Mouse (Mus musculus) large intestine, adult 2 months (tissue): ENCODE measurements around the gene Cyp39a1. TPM values are rescaled to one million over a fixed set of nuclear protein-coding genes. Genes with fewer than 3 reads are reported as not detected.

Source experiments
- DNase-seq: peaks from one replicate; pipeline ENCODE4 v3.0.0-alpha.2; 2012; ENCODE audit warnings: low read depth, low spot score
- WGBS: fragments of 180-500 bp; shearing (Covaris S2); methylation state at CpG from one replicate; pipeline ENCODE4 v1.1.7; 2018; 5-methylcytosine and 5-hydroxymethylcytosine counted together
- polyA plus RNA-seq: library from polyadenylated mRNA; depleted of rRNA; stranded (reverse); fragments of >200 nt; gene quantifications from 2 replicates; pipeline ENCODE4 v1.2.3, GENCODE M21; 2012; rRNA removed

Cyp39a1 gene
- polyA plus RNA-seq, 1 experiment: 2.6 TPM

DNA sequence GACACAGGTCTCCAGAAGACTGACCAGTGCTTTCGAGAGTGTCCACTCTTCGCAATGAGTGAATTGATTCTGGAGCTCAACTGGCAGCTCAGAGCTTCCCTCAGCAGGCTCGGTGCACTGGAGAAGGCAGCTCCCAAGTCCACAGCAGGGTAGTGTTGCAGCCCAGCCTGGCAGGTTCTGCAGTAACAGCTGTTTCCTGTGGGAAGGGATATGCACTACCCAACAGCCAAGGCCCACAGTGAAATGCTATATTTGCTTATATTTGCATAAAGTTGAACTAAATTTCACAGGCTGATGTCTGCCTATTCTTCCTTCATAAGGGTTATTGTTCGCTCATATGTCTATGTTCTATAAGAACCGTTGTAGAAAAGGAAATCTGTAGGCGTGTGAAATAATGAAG is 83.9 kb downstream of the Cyp39a1 start:
- no peak for DNase-seq
- 87% methylated on average over 6 of the region's 6 CpGs for WGBS

DNA sequence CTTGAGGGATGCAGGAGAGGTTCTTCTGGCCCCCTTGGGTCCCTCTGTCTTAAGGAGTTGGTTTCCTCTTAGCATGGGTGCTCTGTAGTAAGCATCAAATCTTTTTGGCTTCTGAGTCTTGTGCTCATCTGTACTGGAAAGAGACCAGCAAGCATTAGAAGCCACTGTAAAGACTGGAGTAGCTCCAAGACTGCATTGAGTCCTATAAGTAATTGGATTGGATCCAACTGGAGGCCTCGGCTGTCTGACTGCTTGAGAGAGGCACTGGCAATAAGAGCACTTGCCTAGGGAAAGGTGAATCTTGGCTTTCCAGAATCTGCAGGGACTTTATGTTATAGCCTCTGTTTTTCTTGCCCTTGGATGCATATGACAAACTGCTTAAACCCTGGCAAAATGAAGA is 85.6 kb downstream of the Cyp39a1 start:
- no peak for DNase-seq
- WGBS: 31% methylated on average over 1 of the region's 1 CpGs

- DNase-seq: no peak
- 65% methylated on average over 5 of the region's 5 CpGs for WGBS
These were observed 87.5 kb downstream of the Cyp39a1 start for GRCm38 (mm10) chr17:43754687-43755086.

DNA sequence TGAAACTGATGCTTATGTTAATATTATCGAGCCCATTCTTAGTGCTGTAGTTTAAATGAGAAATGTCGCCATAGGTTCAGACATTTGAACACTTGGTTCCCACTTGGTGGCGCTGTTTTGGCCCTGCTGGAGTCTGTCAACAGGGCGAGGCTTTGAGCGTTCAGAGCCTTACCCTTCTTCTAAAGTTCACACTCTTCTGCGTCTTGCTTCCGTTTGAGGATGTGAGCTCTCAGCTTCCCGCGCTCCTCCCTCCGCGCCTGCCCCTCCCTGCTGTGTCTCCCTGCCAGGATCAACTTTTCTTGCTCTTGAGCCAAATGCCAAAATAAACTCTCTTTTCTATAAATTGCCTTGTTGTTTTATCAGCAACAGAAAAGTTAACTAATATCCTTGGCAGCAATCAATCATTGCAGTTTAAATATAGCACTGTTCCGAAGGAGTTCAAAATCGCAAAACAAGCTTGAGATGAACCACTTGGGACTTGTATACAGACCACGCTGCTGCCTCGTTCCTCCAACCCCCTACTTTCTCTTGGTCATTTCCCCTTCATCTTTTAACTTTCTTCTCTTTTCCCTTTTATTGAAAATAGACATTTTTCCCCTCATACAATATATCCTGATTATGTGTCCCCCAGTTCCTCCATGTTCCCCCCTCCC is 91.5 kb downstream of the Cyp39a1 start:
- WGBS: 33% methylated on average over 15 of the region's 15 CpGs
- DNase-seq: no peak

DNA sequence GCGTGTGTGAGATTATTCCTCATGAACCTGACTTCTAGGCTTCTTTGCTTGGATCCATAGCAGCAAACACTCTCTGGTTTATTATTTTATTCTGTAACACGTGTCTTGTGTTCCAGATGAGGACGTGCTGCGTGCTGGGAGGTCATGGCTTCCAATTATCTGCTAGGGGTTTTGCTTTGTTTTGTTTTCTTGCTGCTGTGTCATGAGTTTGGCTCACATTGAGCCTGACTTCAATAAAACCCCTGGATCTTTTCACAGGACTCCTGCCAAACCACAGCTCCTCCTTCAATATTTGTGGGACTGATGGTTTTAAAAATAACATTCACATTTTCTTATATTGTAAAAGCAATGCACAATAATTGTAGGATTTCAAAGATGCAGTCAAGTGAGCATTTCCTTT is 117.3 kb downstream of the Cyp39a1 start:
- no peak for DNase-seq
- WGBS: 63% methylated on average over 4 of the region's 4 CpGs

- 71% methylated on average over 5 of the region's 5 CpGs for WGBS
- DNase-seq: no peak
These were observed 121.0 kb downstream of the Cyp39a1 start for GRCm38 (mm10) chr17:43788222-43788621.

DNA sequence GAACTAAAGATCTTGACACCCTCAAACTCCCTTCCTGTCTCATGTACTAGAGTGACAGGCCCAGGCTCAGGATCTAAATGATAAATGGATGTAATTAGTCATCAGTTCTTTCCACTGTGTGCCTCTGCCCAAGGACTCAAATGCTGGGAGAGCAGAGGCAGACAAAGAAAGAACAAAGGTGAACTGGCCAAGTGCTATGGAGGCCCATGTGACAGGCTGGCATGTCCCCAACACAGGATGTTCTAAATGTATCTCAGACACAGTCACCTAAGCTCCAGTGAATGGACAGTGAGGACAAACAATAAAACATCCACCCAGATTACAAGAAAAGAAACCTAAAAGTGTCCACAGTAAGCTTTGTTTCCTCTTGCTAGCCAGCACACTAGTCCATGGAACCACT is 122.2 kb downstream of the Cyp39a1 start:
- no peak for DNase-seq

DNA sequence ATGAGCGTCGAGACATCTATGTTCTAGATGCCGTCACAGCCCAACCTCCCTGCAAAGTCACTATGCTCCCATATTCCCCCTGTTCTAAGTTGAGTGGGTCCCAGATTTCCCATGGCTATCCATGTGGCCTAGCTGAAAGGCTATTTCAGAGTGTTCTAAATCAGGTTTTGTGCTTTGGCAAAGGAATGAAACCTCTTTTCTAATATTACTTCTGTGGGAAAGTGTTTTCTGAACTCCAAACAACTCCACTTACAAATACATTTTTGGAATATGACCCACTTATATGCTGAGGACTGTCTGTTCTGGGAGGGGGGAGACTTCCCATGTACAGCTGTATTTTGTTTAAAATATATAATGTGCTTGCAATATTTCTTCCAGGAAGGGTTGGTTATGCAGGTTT is 124.5 kb downstream of the Cyp39a1 start:
- WGBS: 93% methylated on average over 3 of the region's 3 CpGs
- no peak for DNase-seq

GRCm38 (mm10) chr17:43794731-43795280 is 127.6 kb downstream of the Cyp39a1 start:
- no peak for DNase-seq
- 62% methylated on average over 1 of the region's 1 CpGs for WGBS

Other genes starting within 250 kb of the Cyp39a1 start
- 215 and 313 TPM in 2 replicates for gene Mep1a, start 164.6 kb upstream of the Cyp39a1 start, polyA plus RNA-seq
- gene Ankrd66, start 123.8 kb upstream of the Cyp39a1 start, polyA plus RNA-seq: 0.17 and 0.19 TPM in 2 replicates
- 9.4 and 18.8 TPM in 2 replicates for gene Pla2g7, start 99.3 kb upstream of the Cyp39a1 start, polyA plus RNA-seq
- not detected in 2 replicates for gene Tdrd6, start 37.1 kb upstream of the Cyp39a1 start, polyA plus RNA-seq
- 0.97 and 1.0 TPM in 2 replicates for gene Slc25a27, start 211 bp upstream of the Cyp39a1 start, polyA plus RNA-seq
- gene Rcan2, start 133.9 kb downstream of the Cyp39a1 start, polyA plus RNA-seq: 0.72 and 1.6 TPM in 2 replicates